Mouse (Mus musculus): ENCODE results near the gene Trpm6. TPM values are rescaled to one million over a fixed set of nuclear protein-coding genes. Genes with fewer than 3 reads are reported as not detected.

The Trpm6 gene
- total RNA-seq, 1 experiment = 0.80 TPM

GRCm38 (mm10) chr19:18771561-18771960 lies 21.8 kb downstream of the Trpm6 start:
- TF ChIP-seq CHD2 (IDR thresholded peaks at IDR 0.05; ENCODE audit: low read depth, low read length) = no peak
- no peak for TF ChIP-seq ZNF384 (IDR thresholded peaks at IDR 0.05; ENCODE audit: low read depth, low read length)
- TF ChIP-seq MAFK (IDR thresholded peaks at IDR 0.05; ENCODE audit: insufficient read depth, low read depth, low read length) = no peak
- no peak for TF ChIP-seq HCFC1 (IDR thresholded peaks at IDR 0.05; ENCODE audit: borderline replicate concordance, insufficient read depth, low read length)
- TF ChIP-seq ZC3H11A (IDR thresholded peaks at IDR 0.05; ENCODE audit: borderline replicate concordance, low read depth, low read length) = no peak
- Histone ChIP-seq H3K4me1 (ENCODE audit: control insufficient read depth in 2 of 2, insufficient read depth in 2 of 2, low read length in 2 of 2, poor library complexity in 1 of 2) (no peaks in the 10 kb centered on the region), H3K27ac (ENCODE audit: insufficient read depth, low read depth, low read length, poor library complexity, severe bottlenecking) (no peak overlapping the region)

GRCm38 (mm10) chr19:18772888-18773488 lies 23.2 kb downstream of the Trpm6 start:
- TF ChIP-seq ZC3H11A (IDR thresholded peaks at IDR 0.05; ENCODE audit: borderline replicate concordance, low read depth, low read length) = no peak
- no peak for TF ChIP-seq HCFC1 (IDR thresholded peaks at IDR 0.05; ENCODE audit: borderline replicate concordance, insufficient read depth, low read length)
- TF ChIP-seq ZNF384 (IDR thresholded peaks at IDR 0.05; ENCODE audit: low read depth, low read length) = no peak
- no peak for TF ChIP-seq CHD2 (IDR thresholded peaks at IDR 0.05; ENCODE audit: low read depth, low read length)
- TF ChIP-seq MAFK (IDR thresholded peaks at IDR 0.05; ENCODE audit: insufficient read depth, low read depth, low read length) = no peak
- in situ Hi-C loops (cut with MboI; ENCODE audit: low sequenced_read_pairs in 2 of 2, unreplicated experiment in 2 of 2) = no loop called here
- Histone ChIP-seq H3K4me1 (ENCODE audit: control insufficient read depth in 2 of 2, insufficient read depth in 2 of 2, low read length in 2 of 2, poor library complexity in 1 of 2) (no peaks in the 10 kb centered on the region), H3K36me3 (ENCODE audit: control insufficient read depth, insufficient read depth, low read length, poor library complexity, severe bottlenecking) (no peaks in the 10 kb centered on the region), H3K9me3 (ENCODE audit: control insufficient read depth, insufficient read depth, low read depth, low read length) (no peaks in the 10 kb centered on the region), H3K4me3 (ENCODE audit: insufficient read depth in 1 of 2, low read depth in 1 of 2, low read length in 2 of 2, poor library complexity in 1 of 2, severe bottlenecking in 1 of 2) (no peak overlapping the region), H3K27ac (ENCODE audit: insufficient read depth, low read depth, low read length, poor library complexity, severe bottlenecking) (no peak overlapping the region), H3K9ac (ENCODE audit: insufficient read depth, low read depth, low read length, poor library complexity, severe bottlenecking) (no peak overlapping the region)
- no peak for DNase-seq (ENCODE audit: low read depth, low spot score)

More at GRCm38 (mm10) chr19:18771561-18771960, 21.8 kb downstream of the Trpm6 start:
- Histone ChIP-seq H3K4me3 (ENCODE audit: insufficient read depth in 1 of 2, low read depth in 1 of 2, low read length in 2 of 2, poor library complexity in 1 of 2, severe bottlenecking in 1 of 2) (no peak overlapping the region), H3K9me3 (ENCODE audit: control insufficient read depth, insufficient read depth, low read depth, low read length) (no peaks in the 10 kb centered on the region), H3K36me3 (ENCODE audit: control insufficient read depth, insufficient read depth, low read length, poor library complexity, severe bottlenecking) (no peaks in the 10 kb centered on the region), H3K9ac (ENCODE audit: insufficient read depth, low read depth, low read length, poor library complexity, severe bottlenecking) (no peak overlapping the region)
- in situ Hi-C loops (cut with MboI; ENCODE audit: low sequenced_read_pairs in 2 of 2, unreplicated experiment in 2 of 2) = no loop called here
- no peak for DNase-seq (ENCODE audit: low read depth, low spot score)

- H3K27ac ChIP-seq (ENCODE audit: insufficient read depth, low read depth, low read length, poor library complexity, severe bottlenecking) = no peak overlapping the region
These were observed 24.3 kb downstream of the Trpm6 start for GRCm38 (mm10) chr19:18774085-18774484.

GRCm38 (mm10) chr19:18799646-18800045 lies 49.9 kb downstream of the Trpm6 start:
- in situ Hi-C loops (cut with MboI; ENCODE audit: low sequenced_read_pairs in 2 of 2, unreplicated experiment in 2 of 2) = no loop called here

More at GRCm38 (mm10) chr19:18774085-18774484, 24.3 kb downstream of the Trpm6 start:
- in situ Hi-C loops (cut with MboI; ENCODE audit: low sequenced_read_pairs in 2 of 2, unreplicated experiment in 2 of 2) = no loop called here
- no peaks in the 10 kb centered on the region for H3K4me1 ChIP-seq (ENCODE audit: control insufficient read depth in 2 of 2, insufficient read depth in 2 of 2, low read length in 2 of 2, poor library complexity in 1 of 2)
- H3K9ac ChIP-seq (ENCODE audit: insufficient read depth, low read depth, low read length, poor library complexity, severe bottlenecking) = no peak overlapping the region
- no peaks in the 10 kb centered on the region for H3K9me3 ChIP-seq (ENCODE audit: control insufficient read depth, insufficient read depth, low read depth, low read length)
- H3K4me3 ChIP-seq (ENCODE audit: insufficient read depth in 1 of 2, low read depth in 1 of 2, low read length in 2 of 2, poor library complexity in 1 of 2, severe bottlenecking in 1 of 2) = no peak overlapping the region
- no peak for DNase-seq (ENCODE audit: low read depth, low spot score)
- H3K36me3 ChIP-seq (ENCODE audit: control insufficient read depth, insufficient read depth, low read length, poor library complexity, severe bottlenecking) = no peaks in the 10 kb centered on the region
- TF ChIP-seq CHD2 (IDR thresholded peaks at IDR 0.05; ENCODE audit: low read depth, low read length) (no peak), MAFK (IDR thresholded peaks at IDR 0.05; ENCODE audit: insufficient read depth, low read depth, low read length) (no peak), ZNF384 (IDR thresholded peaks at IDR 0.05; ENCODE audit: low read depth, low read length) (no peak), ZC3H11A (IDR thresholded peaks at IDR 0.05; ENCODE audit: borderline replicate concordance, low read depth, low read length) (no peak), HCFC1 (IDR thresholded peaks at IDR 0.05; ENCODE audit: borderline replicate concordance, insufficient read depth, low read length) (no peak)

More at GRCm38 (mm10) chr19:18799646-18800045, 49.9 kb downstream of the Trpm6 start:
- no peak for TF ChIP-seq ZNF384 (IDR thresholded peaks at IDR 0.05; ENCODE audit: low read depth, low read length)
- TF ChIP-seq CHD2 (IDR thresholded peaks at IDR 0.05; ENCODE audit: low read depth, low read length) = no peak
- no peak for TF ChIP-seq HCFC1 (IDR thresholded peaks at IDR 0.05; ENCODE audit: borderline replicate concordance, insufficient read depth, low read length)
- TF ChIP-seq ZC3H11A (IDR thresholded peaks at IDR 0.05; ENCODE audit: borderline replicate concordance, low read depth, low read length) = no peak
- no peak for TF ChIP-seq MAFK (IDR thresholded peaks at IDR 0.05; ENCODE audit: insufficient read depth, low read depth, low read length)
- no peak for DNase-seq (ENCODE audit: low read depth, low spot score)
- Histone ChIP-seq H3K9me3 (ENCODE audit: control insufficient read depth, insufficient read depth, low read depth, low read length) (no peaks in the 10 kb centered on the region), H3K4me3 (ENCODE audit: insufficient read depth in 1 of 2, low read depth in 1 of 2, low read length in 2 of 2, poor library complexity in 1 of 2, severe bottlenecking in 1 of 2) (no peak overlapping the region), H3K9ac (ENCODE audit: insufficient read depth, low read depth, low read length, poor library complexity, severe bottlenecking) (no peak overlapping the region), H3K4me1 (ENCODE audit: control insufficient read depth in 2 of 2, insufficient read depth in 2 of 2, low read length in 2 of 2, poor library complexity in 1 of 2) (no peaks in the 10 kb centered on the region), H3K36me3 (ENCODE audit: control insufficient read depth, insufficient read depth, low read length, poor library complexity, severe bottlenecking) (no peaks in the 10 kb centered on the region), H3K27ac (ENCODE audit: insufficient read depth, low read depth, low read length, poor library complexity, severe bottlenecking) (no peak overlapping the region)

Measured in ES-E14 (cell line).